Mouse (Mus musculus): ENCODE data around the gene Stat2. TPM values are rescaled to one million over a fixed set of nuclear protein-coding genes. Genes with fewer than 3 reads are reported as not detected.
"Not testable (repeated sequence)": the region's sequence is repeated elsewhere in the genome, so short reads cannot be mapped to it uniquely, and the experiment has no call there.

The Stat2 gene
- polyA plus RNA-seq, 1 experiment from 2014 or later: 13.3 TPM

DNA sequence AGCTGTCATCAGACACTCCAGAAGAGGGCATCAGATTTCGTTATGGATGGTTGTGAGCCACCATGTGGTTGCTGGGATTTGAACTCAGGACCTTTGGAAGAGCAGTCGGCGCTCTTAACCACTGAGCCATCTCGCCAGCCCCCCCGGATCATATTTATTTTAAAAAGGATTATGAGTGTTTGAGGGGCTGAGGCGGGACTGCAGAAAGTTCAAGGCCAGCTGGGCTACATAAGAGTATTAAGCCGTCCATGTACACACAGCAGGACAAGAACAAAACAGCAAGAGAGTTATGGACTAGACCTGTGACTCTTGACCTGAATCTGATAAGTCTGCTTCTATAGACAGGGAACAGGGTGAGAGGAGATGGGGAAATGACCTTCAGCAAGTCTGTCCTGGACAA is 10.0 kb upstream of the Stat2 start:
- not testable (repeated sequence) for H3K4me2 ChIP-seq; H3K27ac ChIP-seq; H3K4me3 ChIP-seq; H3K27me3 ChIP-seq; H3K4me1 ChIP-seq; ATAC-seq (ENCODE audit: insufficient number of reproducible peaks, low FRiP score, low TSS enrichment, low read depth); H3K9ac ChIP-seq; H3K9me3 ChIP-seq; H3K36me3 ChIP-seq
- 85% methylated on average over 7 of the region's 7 CpGs for WGBS

DNA sequence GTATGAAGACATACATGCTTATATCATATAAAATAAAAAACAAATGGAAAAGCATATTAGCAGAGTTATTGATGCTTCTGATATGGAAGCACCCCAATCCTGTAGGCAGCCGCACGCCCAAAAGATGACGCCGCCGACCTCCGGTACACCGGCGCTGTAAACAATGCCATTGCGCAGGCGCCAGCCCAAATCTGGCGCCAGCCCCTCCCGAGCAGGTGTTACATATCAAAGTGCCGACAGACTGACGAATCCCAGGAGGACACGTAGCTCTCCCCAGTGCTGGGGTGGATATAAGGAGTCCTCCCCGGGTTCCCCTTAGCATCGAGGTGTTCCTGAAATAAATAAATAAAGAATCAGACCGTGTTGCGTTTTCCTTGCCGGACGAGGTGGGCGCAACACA is 8.1 kb upstream of the Stat2 start:
- H3K27ac ChIP-seq: no peak overlapping the region
- 76% methylated on average over 22 of the region's 22 CpGs for WGBS
- no peak for ATAC-seq (ENCODE audit: insufficient number of reproducible peaks, low FRiP score, low TSS enrichment, low read depth)
- no peak overlapping the region for H3K4me3 ChIP-seq
- H3K9me3 ChIP-seq: no peaks in the 10 kb centered on the region
- no peak overlapping the region for H3K9ac ChIP-seq
- H3K36me3 ChIP-seq: no peaks in the 10 kb centered on the region
- H3K4me1 ChIP-seq: no peaks in the 10 kb centered on the region
- no peak overlapping the region for H3K4me2 ChIP-seq
- no peaks in the 10 kb centered on the region for H3K27me3 ChIP-seq

DNA sequence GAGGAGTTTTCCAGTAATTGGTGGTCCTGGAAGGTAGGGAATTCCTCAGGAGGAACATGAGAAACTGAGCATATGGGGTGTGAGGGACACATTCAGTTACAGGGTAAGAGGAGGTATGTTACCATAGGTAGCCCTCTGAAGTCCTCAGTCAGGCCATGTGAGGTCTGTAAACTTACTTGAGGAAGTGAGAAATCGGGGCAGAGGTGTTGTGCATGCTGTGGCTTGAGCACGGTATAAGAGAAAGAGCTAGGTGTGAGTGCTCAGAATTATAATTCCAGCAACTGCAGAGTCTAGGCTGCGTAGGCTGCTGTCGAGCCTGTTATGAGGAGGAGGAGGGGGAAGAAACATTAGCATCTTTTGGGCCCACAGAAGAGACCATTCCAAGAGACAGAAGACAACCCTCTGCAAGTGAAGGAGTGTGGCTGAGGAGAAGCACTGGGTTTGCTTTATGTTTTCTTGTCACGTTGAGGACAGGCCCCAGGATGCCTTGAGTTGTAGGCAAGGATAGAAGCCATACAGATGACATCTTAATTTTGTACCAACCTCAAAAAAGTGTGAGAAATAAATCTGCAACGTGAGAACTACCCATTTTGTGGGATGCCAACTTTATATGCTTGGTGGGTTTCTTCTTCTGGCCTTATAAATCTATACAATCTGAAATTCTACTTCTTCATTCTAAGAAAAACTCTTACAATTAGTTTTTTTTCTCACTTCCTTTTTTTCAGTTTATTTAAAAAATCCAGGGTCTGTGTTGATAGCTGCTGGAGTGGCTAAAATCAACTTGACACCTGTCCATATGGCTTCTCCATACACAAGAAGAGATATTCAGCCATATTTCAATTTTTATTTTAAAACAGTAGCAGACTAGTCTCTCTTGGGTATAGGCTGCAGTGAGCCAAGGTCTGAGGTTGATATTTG is 6.7 kb upstream of the Stat2 start:
- WGBS: 74% methylated on average over 6 of the region's 6 CpGs

DNA sequence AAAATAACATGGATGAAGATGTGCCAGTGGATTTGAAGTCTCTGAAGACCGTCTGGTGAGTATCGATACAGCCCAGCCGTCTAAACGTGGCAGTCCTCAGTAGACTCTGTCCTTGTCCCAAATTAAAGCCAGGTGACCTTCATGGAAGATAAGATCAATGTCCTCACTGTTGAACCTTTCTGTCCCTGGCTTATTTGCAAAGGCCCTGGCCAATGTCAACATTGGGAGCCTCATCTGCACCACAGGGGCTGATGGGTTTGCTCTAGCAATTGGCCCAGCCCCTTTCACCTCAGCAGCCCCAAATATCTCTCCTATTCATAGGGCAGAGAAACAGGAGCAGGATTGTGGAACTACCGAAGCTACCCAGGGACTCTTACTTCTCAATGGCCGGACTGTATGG is 2.0 kb upstream of the Stat2 start, which contains the start of gene Apof:
Gene Apof, plus strand, starts transcription at position 301 of the 400 bp plus-strand sequence.
- H3K4me3 ChIP-seq: no peak within 1 kb of the TSS
- H3K27ac ChIP-seq: no peak within 1 kb of the TSS
- no peak for ATAC-seq (ENCODE audit: insufficient number of reproducible peaks, low FRiP score, low TSS enrichment, low read depth)
- H3K27me3 ChIP-seq: no peaks in the 10 kb centered on the region
- H3K9ac ChIP-seq: no peak within 1 kb of the TSS
- H3K9me3 ChIP-seq: no peaks in the 10 kb centered on the region
- WGBS: 73% methylated on average over 6 of the region's 6 CpGs
- no peak within 1 kb of the TSS for H3K4me2 ChIP-seq
- peaks cover 5% of the 10 kb centered on the region; the same call in 1 of the 2 replicates for H3K4me1 ChIP-seq
- H3K36me3 ChIP-seq: no peaks in the 10 kb centered on the region

More for the DNA sequence above, 6.7 kb upstream of the Stat2 start:
- Histone ChIP-seq H3K4me1 (no peaks in the 10 kb centered on the region), H3K9me3 (no peaks in the 10 kb centered on the region), H3K36me3 (no peaks in the 10 kb centered on the region), H3K27me3 (no peaks in the 10 kb centered on the region), H3K9ac (no peak overlapping the region), H3K4me2 (no peak overlapping the region), H3K27ac (no peak overlapping the region), H3K4me3 (no peak overlapping the region)
- no peak for ATAC-seq (ENCODE audit: insufficient number of reproducible peaks, low FRiP score, low TSS enrichment, low read depth)

DNA sequence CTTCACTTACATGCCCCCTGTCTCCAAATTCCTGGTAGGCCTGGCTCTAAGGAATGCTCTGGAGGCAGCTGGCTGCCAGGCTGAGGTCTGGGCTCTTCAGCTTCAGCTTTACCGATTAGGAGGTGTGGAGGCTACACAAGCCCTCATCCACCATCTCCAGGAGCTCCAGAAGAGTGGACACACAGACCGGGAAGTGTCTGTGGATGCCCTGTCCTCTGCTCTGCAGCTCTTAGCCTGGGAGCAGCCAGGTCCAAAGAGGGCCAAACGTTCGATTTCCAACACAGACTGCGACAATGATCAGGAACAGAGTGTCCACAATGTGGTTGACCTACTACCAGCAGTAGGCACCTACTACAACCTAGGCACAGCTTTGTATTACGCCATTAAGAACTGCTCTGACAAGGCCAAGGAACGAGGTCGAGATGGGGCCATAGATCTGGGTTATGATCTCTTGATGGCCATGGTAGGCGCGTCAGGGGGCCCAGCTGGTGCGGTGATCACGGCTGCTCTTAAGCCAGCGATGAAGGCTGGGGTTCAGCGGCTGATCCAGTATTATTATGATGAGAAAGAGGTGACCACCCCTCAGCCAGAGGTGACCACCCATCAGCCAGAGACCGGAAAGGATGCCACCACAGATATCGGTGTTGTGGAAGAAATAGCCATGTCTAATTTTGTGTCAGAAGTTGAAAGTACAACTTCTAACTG is 1.0 kb upstream of the Stat2 start:
- ATAC-seq (ENCODE audit: insufficient number of reproducible peaks, low FRiP score, low TSS enrichment, low read depth): no peak
- H3K4me3 ChIP-seq: peak overlapping the region; percentile 79; the same call in 1 of the 2 replicates
- H3K9me3 ChIP-seq: no peaks in the 10 kb centered on the region
- H3K27me3 ChIP-seq: no peaks in the 10 kb centered on the region
- WGBS: 90% methylated on average over 16 of the region's 16 CpGs
- no peak overlapping the region for H3K9ac ChIP-seq
- peak overlapping the region; percentile 65; the same call in 1 of the 2 replicates for H3K4me2 ChIP-seq
- H3K36me3 ChIP-seq: no peaks in the 10 kb centered on the region
- no peak overlapping the region for H3K27ac ChIP-seq
- peaks cover 5% of the 10 kb centered on the region; the same call in 1 of the 2 replicates for H3K4me1 ChIP-seq

DNA sequence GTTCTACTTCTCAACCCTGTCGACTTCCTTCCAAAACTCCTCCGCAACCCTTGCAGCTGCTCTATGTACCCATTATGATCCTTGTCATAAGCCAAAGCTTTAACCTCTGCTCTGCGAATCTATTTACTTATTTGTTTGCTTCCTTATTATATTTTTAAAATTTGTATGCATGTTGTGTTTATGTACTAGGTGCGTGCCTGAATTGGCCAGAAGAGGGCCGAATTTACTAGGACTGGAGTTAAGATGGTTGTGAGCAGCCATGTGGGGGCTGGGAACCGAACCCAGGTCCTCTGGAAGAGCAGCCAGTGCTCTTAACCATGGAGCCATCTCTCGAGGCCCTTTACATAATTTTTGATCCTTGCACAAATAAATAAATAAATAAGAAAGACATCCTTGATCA is 507 bp downstream of the Stat2 start:
- H3K4me1 ChIP-seq: peaks cover 5% of the 10 kb centered on the region; the same call in 1 of the 2 replicates

DNA sequence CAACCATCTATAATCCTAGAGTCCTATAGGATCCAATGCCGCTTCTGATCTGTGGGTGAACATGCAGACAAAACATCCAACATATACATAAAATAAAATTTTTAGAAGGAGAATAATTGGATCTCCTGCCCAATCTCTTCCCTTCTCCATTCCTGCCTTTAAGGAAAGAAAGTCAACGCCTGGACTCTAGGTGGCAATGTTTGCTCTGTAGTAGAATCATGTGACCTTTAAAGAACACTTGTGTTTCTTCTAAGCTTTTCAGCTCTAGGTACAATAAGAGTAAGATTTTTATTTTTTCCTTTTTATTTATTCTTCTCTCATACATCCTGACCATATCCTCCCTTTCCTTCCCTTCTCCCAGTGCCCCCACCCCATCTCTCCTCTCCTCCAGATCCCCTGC is 1.5 kb downstream of the Stat2 start:
- no peaks in the 10 kb centered on the region for H3K27me3 ChIP-seq
- H3K27ac ChIP-seq: no peak overlapping the region
- no peaks in the 10 kb centered on the region for H3K9me3 ChIP-seq
- peaks cover 5% of the 10 kb centered on the region; the same call in 1 of the 2 replicates for H3K4me1 ChIP-seq
- no peak for ATAC-seq (ENCODE audit: insufficient number of reproducible peaks, low FRiP score, low TSS enrichment, low read depth)
- no peak overlapping the region for H3K9ac ChIP-seq
- WGBS: 64% methylated on average over 2 of the region's 2 CpGs
- peaks cover 6% of the 10 kb centered on the region for H3K36me3 ChIP-seq
- H3K4me3 ChIP-seq: no peak overlapping the region; the same call in 1 of the 2 replicates
- H3K4me2 ChIP-seq: no peak overlapping the region

More for the DNA sequence above, 507 bp downstream of the Stat2 start:
- Histone ChIP-seq H3K4me3 (peak overlapping the region; percentile 79), H3K27ac (peak overlapping the region; percentile 75; the same call in 1 of the 2 replicates), H3K36me3 (no peaks in the 10 kb centered on the region), H3K9me3 (no peaks in the 10 kb centered on the region), H3K9ac (peak overlapping the region; percentile 57), H3K4me2 (peak overlapping the region; percentile 58), H3K27me3 (no peaks in the 10 kb centered on the region)
- WGBS: 45% methylated on average over 7 of the region's 7 CpGs
- ATAC-seq (ENCODE audit: insufficient number of reproducible peaks, low FRiP score, low TSS enrichment, low read depth): no peak

DNA sequence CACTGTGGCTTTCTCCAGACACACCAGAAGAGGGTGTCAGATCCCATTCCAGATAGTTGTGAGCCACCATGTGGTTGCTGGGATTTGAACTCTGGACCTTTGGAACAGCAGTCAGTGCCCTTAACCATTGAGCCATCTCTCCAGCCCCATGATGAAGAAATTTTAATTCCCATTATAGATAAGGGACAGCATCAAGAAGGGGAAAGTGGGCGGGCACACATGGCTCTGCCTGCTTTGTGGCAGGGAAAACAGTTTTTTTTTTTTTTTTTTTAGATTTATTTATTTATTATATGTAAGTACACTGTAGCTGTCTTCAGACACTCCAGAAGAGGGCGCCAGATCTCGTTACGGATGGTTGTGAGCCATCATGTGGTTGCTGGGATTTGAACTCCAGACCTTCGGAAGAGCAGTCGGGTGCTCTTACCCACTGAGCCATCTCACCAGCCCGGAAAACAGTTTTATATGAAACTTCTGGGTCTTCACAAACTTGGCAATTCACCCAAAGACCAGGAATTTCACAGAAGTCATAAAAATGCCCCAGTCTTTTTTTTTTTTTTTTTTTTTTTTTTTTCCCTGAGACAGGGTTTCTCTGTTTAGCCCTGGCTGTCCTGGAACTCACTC is 2.6 kb downstream of the Stat2 start:
- not testable (repeated sequence) for ATAC-seq (ENCODE audit: insufficient number of reproducible peaks, low FRiP score, low TSS enrichment, low read depth); H3K9ac ChIP-seq; H3K4me3 ChIP-seq; H3K27ac ChIP-seq; H3K4me2 ChIP-seq; H3K9me3 ChIP-seq; H3K4me1 ChIP-seq; H3K27me3 ChIP-seq
- H3K36me3 ChIP-seq: peaks cover 10% of the 10 kb centered on the region
- WGBS: 83% methylated on average over 6 of the region's 7 CpGs

DNA sequence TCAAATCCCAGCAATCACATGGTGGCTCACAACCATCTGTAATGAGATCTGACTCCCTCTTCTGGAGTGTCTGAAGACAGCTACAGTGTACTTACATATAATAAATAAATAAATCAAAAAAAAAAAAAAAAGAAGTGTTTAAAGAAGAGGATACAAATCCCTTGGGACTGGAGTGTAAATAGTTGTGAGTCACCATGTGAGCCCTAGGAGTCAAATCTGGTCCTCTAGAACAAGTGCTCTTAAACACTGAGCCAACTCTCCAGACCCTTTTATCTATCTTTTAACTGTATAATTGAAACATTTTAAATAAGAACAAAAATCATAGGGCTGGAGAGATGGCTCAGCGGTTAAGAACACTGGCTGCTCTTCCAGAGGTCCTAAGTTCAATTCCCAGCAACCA is 5.0 kb downstream of the Stat2 start:
- H3K4me3 ChIP-seq; H3K27ac ChIP-seq; H3K4me1 ChIP-seq; H3K27me3 ChIP-seq; H3K4me2 ChIP-seq; ATAC-seq (ENCODE audit: insufficient number of reproducible peaks, low FRiP score, low TSS enrichment, low read depth); H3K9me3 ChIP-seq; H3K9ac ChIP-seq: not testable (repeated sequence)
- 98% methylated on average over 1 of the region's 1 CpGs for WGBS
- peaks cover 24% of the 10 kb centered on the region for H3K36me3 ChIP-seq

DNA sequence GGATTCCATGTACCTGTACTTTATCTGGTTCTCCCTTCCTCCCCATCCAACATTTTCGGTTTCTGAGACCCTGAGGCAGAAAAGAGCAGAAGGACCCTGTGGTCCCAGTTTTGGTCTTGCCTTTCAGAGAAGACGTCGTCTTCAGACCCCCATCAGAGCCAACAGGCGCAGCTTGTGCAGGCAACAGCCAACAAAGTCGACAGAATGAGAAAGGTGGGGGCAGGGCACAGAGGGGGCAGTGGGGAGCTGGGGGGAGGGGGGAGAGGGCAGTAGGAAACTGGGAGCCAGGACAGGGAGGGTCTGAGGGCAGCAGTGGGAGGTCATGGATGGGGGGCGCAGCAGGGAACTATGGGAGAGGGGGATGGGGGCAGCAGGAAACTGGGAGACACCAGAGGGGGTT is 7.8 kb downstream of the Stat2 start:
- H3K27ac ChIP-seq: no peak overlapping the region
- peaks cover 48% of the 10 kb centered on the region for H3K36me3 ChIP-seq
- no peak overlapping the region for H3K4me3 ChIP-seq
- no peaks in the 10 kb centered on the region for H3K4me1 ChIP-seq
- 61% methylated on average over 6 of the region's 6 CpGs for WGBS
- no peaks in the 10 kb centered on the region for H3K9me3 ChIP-seq
- ATAC-seq (ENCODE audit: insufficient number of reproducible peaks, low FRiP score, low TSS enrichment, low read depth): no peak
- no peaks in the 10 kb centered on the region for H3K27me3 ChIP-seq
- no peak overlapping the region for H3K9ac ChIP-seq
- H3K4me2 ChIP-seq: no peak overlapping the region

DNA sequence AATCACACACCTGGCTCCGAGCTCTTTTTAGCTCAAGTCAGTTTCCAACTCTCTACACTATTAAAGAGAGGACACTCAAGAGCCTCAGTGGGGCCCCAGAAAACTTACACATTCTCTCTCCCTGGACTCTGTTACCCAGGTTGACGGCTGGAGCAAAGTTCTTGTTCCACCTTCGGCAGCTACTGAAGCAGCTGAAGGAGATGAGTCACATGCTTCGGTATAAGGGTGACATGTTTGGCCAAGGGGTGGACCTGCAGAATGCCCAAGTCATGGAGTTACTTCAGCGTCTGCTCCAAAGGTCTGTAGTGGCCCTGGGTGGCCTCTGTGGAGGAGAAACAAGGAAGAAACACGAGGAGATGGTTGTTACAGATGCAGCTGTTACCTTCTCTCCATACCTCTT is 10.6 kb downstream of the Stat2 start:
- no peaks in the 10 kb centered on the region for H3K27me3 ChIP-seq
- no peak overlapping the region for H3K9ac ChIP-seq
- H3K27ac ChIP-seq: no peak overlapping the region
- WGBS: 87% methylated on average over 6 of the region's 6 CpGs
- H3K4me1 ChIP-seq: no peaks in the 10 kb centered on the region
- no peak overlapping the region for H3K4me3 ChIP-seq
- no peak for ATAC-seq (ENCODE audit: insufficient number of reproducible peaks, low FRiP score, low TSS enrichment, low read depth)
- H3K9me3 ChIP-seq: no peaks in the 10 kb centered on the region
- H3K36me3 ChIP-seq: peaks cover 61% of the 10 kb centered on the region
- no peak overlapping the region for H3K4me2 ChIP-seq

Measured in limb, embryonic 15.5 days (tissue).